Mouse (Mus musculus): ENCODE measurements around the gene Brf1.
A peak's percentile ranks its signal among the peaks of the same experiment; 100 is the strongest.

Brf1 gene

GRCm38 (mm10) chr12:112976371-112977073, 24.0 kb downstream of the Brf1 start, which contains the start of gene Btbd6:
Btbd6 (plus strand) TSS chr12:112976482.
- DNase-seq (ENCODE audit: low spot score in 2 of 2), result peak; percentile 94

- no peak for DNase-seq (ENCODE audit: low spot score in 2 of 2)
These were observed 25.8 kb downstream of the Brf1 start for GRCm38 (mm10) chr12:112974736-112975135.

- DNase-seq (ENCODE audit: low spot score in 2 of 2), result no peak
These were observed 30.9 kb downstream of the Brf1 start for GRCm38 (mm10) chr12:112969616-112970015.

- no peak for DNase-seq (ENCODE audit: low spot score in 2 of 2)
These were observed 31.6 kb downstream of the Brf1 start for GRCm38 (mm10) chr12:112968943-112969342.

GRCm38 (mm10) chr12:112965783-112966182, 34.7 kb downstream of the Brf1 start:
- DNase-seq (ENCODE audit: low spot score in 2 of 2), result no peak

GRCm38 (mm10) chr12:112961872-112962271, 38.6 kb downstream of the Brf1 start:
- no peak for DNase-seq (ENCODE audit: low spot score in 2 of 2)

- DNase-seq (ENCODE audit: low spot score in 2 of 2), result peak in 1 of 2 experiments; percentile 62
These were observed 39.1 kb downstream of the Brf1 start for GRCm38 (mm10) chr12:112961428-112961827.

- DNase-seq (ENCODE audit: low spot score in 2 of 2), result no peak
These were observed 41.1 kb downstream of the Brf1 start for GRCm38 (mm10) chr12:112959421-112959820.

GRCm38 (mm10) chr12:112958303-112958702, 42.2 kb downstream of the Brf1 start:
- peak in 1 of 2 experiments; percentile 51 for DNase-seq (ENCODE audit: low spot score in 2 of 2)

GRCm38 (mm10) chr12:112955800-112956199, 44.7 kb downstream of the Brf1 start:
- DNase-seq (ENCODE audit: low spot score in 2 of 2), result peak; percentile 73 to 82

- no peak for DNase-seq (ENCODE audit: low spot score in 2 of 2)
These were observed 47.5 kb downstream of the Brf1 start for GRCm38 (mm10) chr12:112952926-112953565.

GRCm38 (mm10) chr12:112952433-112952832, 48.1 kb downstream of the Brf1 start:
- peak in 1 of 2 experiments; percentile 43 for DNase-seq (ENCODE audit: low spot score in 2 of 2)

- DNase-seq (ENCODE audit: low spot score in 2 of 2), result no peak
These were observed 49.2 kb downstream of the Brf1 start for GRCm38 (mm10) chr12:112951150-112951842.

GRCm38 (mm10) chr12:112950761-112951129, 49.8 kb downstream of the Brf1 start:
- DNase-seq (ENCODE audit: low spot score in 2 of 2), result peak in 1 of 2 experiments; percentile 45

- peak; percentile 96 for DNase-seq (ENCODE audit: low spot score in 2 of 2)
These were observed 50.3 kb downstream of the Brf1 start for GRCm38 (mm10) chr12:112950040-112950760.

GRCm38 (mm10) chr12:112947307-112947706, 53.2 kb downstream of the Brf1 start:
- no peak for DNase-seq (ENCODE audit: low spot score in 2 of 2)

- no peak for DNase-seq (ENCODE audit: low spot score in 2 of 2)
These were observed 56.8 kb downstream of the Brf1 start for GRCm38 (mm10) chr12:112943669-112944068.

GRCm38 (mm10) chr12:112941776-112942713, 58.5 kb downstream of the Brf1 start, which contains the start of gene Nudt14:
Nudt14 (minus strand) TSS chr12:112942124.
- DNase-seq (ENCODE audit: low spot score in 2 of 2), result peak in 1 of 2 experiments; percentile 71

- DNase-seq (ENCODE audit: low spot score in 2 of 2), result no peak
These were observed 59.2 kb downstream of the Brf1 start for GRCm38 (mm10) chr12:112941156-112941775.

- no peak for DNase-seq (ENCODE audit: low spot score in 2 of 2)
These were observed 59.8 kb downstream of the Brf1 start for GRCm38 (mm10) chr12:112940710-112941109.
